Mouse (Mus musculus) lung, postnatal 0 days (tissue): ENCODE data around the gene Vps18. TPM values are rescaled to one million over a fixed set of nuclear protein-coding genes. Genes with fewer than 3 reads are reported as not detected.

Source experiments
- ATAC-seq: fragments of 200-750 bp; cut with Nextera tagmentation; 2 replicates; pipeline ENCODE4 v1.8.0; 2017; ENCODE audit warnings: moderate library complexity
- DNase-seq: peaks from one replicate; pipeline ENCODE4 v3.0.0-alpha.2; 2016; ENCODE audit warnings: low spot score
- H3K27ac ChIP-seq: fragments of 300-500 bp; sonication (generic); 2 replicates; pipeline ENCODE4 v1.5.1; 2014; ENCODE audit warnings: antibody characterized with exemption, mild to moderate bottlenecking, low read length, mixed read lengths
- H3K27me3 ChIP-seq: fragments of 300-500 bp; sonication (generic); replicated peaks from 2 replicates; pipeline ENCODE4 v1.6.1; 2014; ENCODE audit warnings: low read length, mixed read lengths; ENCODE audit not compliant: insufficient read depth
- H3K36me3 ChIP-seq: fragments of 300-500 bp; sonication (generic); 2 replicates; pipeline ENCODE4 v1.6.1; 2014; ENCODE audit warnings: low read length, mixed read lengths; ENCODE audit not compliant: insufficient read depth
- H3K4me1 ChIP-seq: fragments of 300-500 bp; sonication (generic); 2 replicates; pipeline ENCODE4 v1.6.1; 2014; ENCODE audit warnings: antibody characterized with exemption, low read depth, low read length, mixed read lengths; ENCODE audit not compliant: insufficient read depth
- H3K4me2 ChIP-seq: fragments of 300-500 bp; sonication (generic); replicated peaks from 2 replicates; pipeline ENCODE4 v1.6.1; 2014; ENCODE audit warnings: low read depth, mild to moderate bottlenecking, low read length, moderate library complexity, mixed read lengths
- H3K4me3 ChIP-seq: fragments of 300-500 bp; sonication (generic); 2 replicates; pipeline ENCODE4 v1.5.1; 2014; ENCODE audit warnings: low read depth, low read length
- H3K9ac ChIP-seq: fragments of 300-500 bp; sonication (generic); replicated peaks from 2 replicates; pipeline ENCODE4 v1.6.1; 2014; ENCODE audit warnings: low read depth, mild to moderate bottlenecking
- H3K9me3 ChIP-seq: fragments of 300-500 bp; sonication (generic); 2 replicates; pipeline ENCODE4 v1.6.1; 2016; ENCODE audit warnings: low read length, mixed read lengths
- CTCF ChIP-seq: IDR thresholded peaks from 2 replicates; pipeline ENCODE4 v1.5.1; 2016; ENCODE audit warnings: antibody characterized with exemption, mild to moderate bottlenecking
- EP300 ChIP-seq: IDR thresholded peaks from 2 replicates; pipeline ENCODE4 v1.6.1; 2016; ENCODE audit warnings: antibody characterized with exemption, mild to moderate bottlenecking, control low read depth
- WGBS: fragments of 180-500 bp; shearing (Covaris S2); extraction: QIAGEN DNeasy Blood & Tissue Kit; methylation state at CpG from one replicate; pipeline ENCODE4 v1.1.7; 2014; 5-methylcytosine and 5-hydroxymethylcytosine counted together
- polyA plus RNA-seq: library from polyadenylated mRNA; unstranded; fragments of >200 nt; fragmentation: Nextera tagmentation; extraction: Ambion mirVana; gene quantifications from 2 replicates; pipeline ENCODE4 v1.2.1, GENCODE M21; 2015

Vps18 gene
- polyA plus RNA-seq, 1 experiment from 2014 or later = 11.1 TPM

GRCm38 (mm10) chr2:119277810-119278209, 10.7 kb upstream of the Vps18 start:
- no peaks in the 10 kb centered on the region for H3K27me3 ChIP-seq
- ATAC-seq = no peak
- H3K9me3 ChIP-seq = no peaks in the 10 kb centered on the region
- TF ChIP-seq EP300 (no peak), CTCF (no peak)
- H3K4me2 ChIP-seq = no peak overlapping the region
- no peak for DNase-seq
- H3K9ac ChIP-seq = no peak overlapping the region
- H3K4me1 ChIP-seq = no peaks in the 10 kb centered on the region
- no peak overlapping the region for H3K4me3 ChIP-seq
- no peaks in the 10 kb centered on the region for H3K36me3 ChIP-seq
- no peak overlapping the region for H3K27ac ChIP-seq
- WGBS = 86% methylated on average over 23 of the region's 23 CpGs

GRCm38 (mm10) chr2:119281899-119282565, 6.5 kb upstream of the Vps18 start:
- no peaks in the 10 kb centered on the region for H3K4me1 ChIP-seq
- no peaks in the 10 kb centered on the region for H3K9me3 ChIP-seq
- H3K36me3 ChIP-seq = no peaks in the 10 kb centered on the region
- no peak overlapping the region for H3K4me3 ChIP-seq
- peak; percentile 26 for ATAC-seq
- H3K27ac ChIP-seq = no peak overlapping the region
- H3K27me3 ChIP-seq = no peaks in the 10 kb centered on the region
- no peak for DNase-seq
- no peak overlapping the region for H3K4me2 ChIP-seq
- TF ChIP-seq EP300 (no peak), CTCF (no peak)
- WGBS = 59% methylated on average over 7 of the region's 7 CpGs
- no peak overlapping the region for H3K9ac ChIP-seq

GRCm38 (mm10) chr2:119287372-119287771, 1.2 kb upstream of the Vps18 start:
- H3K36me3 ChIP-seq = no peaks in the 10 kb centered on the region
- no peaks in the 10 kb centered on the region for H3K4me1 ChIP-seq
- no peaks in the 10 kb centered on the region for H3K9me3 ChIP-seq
- H3K27me3 ChIP-seq = no peaks in the 10 kb centered on the region
- no peak overlapping the region for H3K4me2 ChIP-seq
- DNase-seq (no peak), ATAC-seq (no peak)
- H3K27ac ChIP-seq = no peak overlapping the region
- H3K9ac ChIP-seq = no peak overlapping the region
- no peak for TF ChIP-seq CTCF
- no peak for TF ChIP-seq EP300
- no peak overlapping the region for H3K4me3 ChIP-seq
- 91% methylated on average over 5 of the region's 5 CpGs for WGBS

GRCm38 (mm10) chr2:119289014-119289416, 475 bp downstream of the Vps18 start:
- DNase-seq = peak; percentile 59
- no peaks in the 10 kb centered on the region for H3K27me3 ChIP-seq
- H3K9me3 ChIP-seq = no peaks in the 10 kb centered on the region
- WGBS = under 1% methylated on average over 11 of the region's 11 CpGs
- no peak for TF ChIP-seq CTCF
- TF ChIP-seq EP300 = no peak
- peaks cover 10% of the 10 kb centered on the region; the same call in 1 of the 2 replicates for H3K36me3 ChIP-seq
- H3K4me1 ChIP-seq = no peaks in the 10 kb centered on the region
- peak overlapping the region; percentile 75 for H3K9ac ChIP-seq
- peak overlapping the region; percentile 63 for H3K4me3 ChIP-seq
- peak; percentile 14 for ATAC-seq
- peak overlapping the region; percentile 72 for H3K4me2 ChIP-seq
- H3K27ac ChIP-seq = peak overlapping the region; percentile 71

GRCm38 (mm10) chr2:119292281-119292680, 3.7 kb downstream of the Vps18 start:
- Histone ChIP-seq H3K27ac (no peak overlapping the region), H3K27me3 (no peaks in the 10 kb centered on the region), H3K4me2 (no peak overlapping the region), H3K4me3 (no peak overlapping the region), H3K9me3 (no peaks in the 10 kb centered on the region), H3K4me1 (no peaks in the 10 kb centered on the region), H3K36me3 (peaks cover 19% of the 10 kb centered on the region; the same call in 1 of the 2 replicates), H3K9ac (no peak overlapping the region)
- TF ChIP-seq EP300 (no peak), CTCF (no peak)
- ATAC-seq (no peak), DNase-seq (no peak)
- WGBS = 93% methylated on average over 5 of the region's 5 CpGs

GRCm38 (mm10) chr2:119292852-119293251, 4.3 kb downstream of the Vps18 start:
- Histone ChIP-seq H3K9me3 (no peaks in the 10 kb centered on the region), H3K36me3 (peaks cover 24% of the 10 kb centered on the region; the same call in 1 of the 2 replicates), H3K27me3 (no peaks in the 10 kb centered on the region), H3K4me3 (no peak overlapping the region), H3K4me1 (no peaks in the 10 kb centered on the region), H3K4me2 (no peak overlapping the region), H3K27ac (no peak overlapping the region), H3K9ac (no peak overlapping the region)
- no peak for ATAC-seq
- whole genome bisulfite sequencing = 90% methylated on average over 17 of the region's 17 CpGs
- DNase-seq = no peak
- TF ChIP-seq CTCF = no peak
